Mouse (Mus musculus) heart, postnatal 36 days (tissue): Measurements from ENCODE around the gene Spc24. TPM values are rescaled to one million over a fixed set of nuclear protein-coding genes. Genes with fewer than 3 reads are reported as not detected.
"Not testable (repeated sequence)": the region's sequence is repeated elsewhere in the genome, so short reads cannot be mapped to it uniquely, and the experiment has no call there.

Experiments
- DNase-seq, 2 experiments: peaks; one replicate each; pipeline ENCODE4 v3.0.0; 2021 to 2022
- intact Hi-C: fragments of 180-260 bp; cut with DNase I; formaldehyde crosslinking; loops from one replicate; pipeline ENCODE4 v1.15.1; 2025
- total RNA-seq, 2 experiments: library from RNA; stranded (reverse); gene quantifications; 2 replicates each; pipeline ENCODE4 v1.2.3; 2021

The Spc24 gene
- total RNA-seq, 2 experiments from 2014 or later, result 4.4 to 4.6 TPM

DNA sequence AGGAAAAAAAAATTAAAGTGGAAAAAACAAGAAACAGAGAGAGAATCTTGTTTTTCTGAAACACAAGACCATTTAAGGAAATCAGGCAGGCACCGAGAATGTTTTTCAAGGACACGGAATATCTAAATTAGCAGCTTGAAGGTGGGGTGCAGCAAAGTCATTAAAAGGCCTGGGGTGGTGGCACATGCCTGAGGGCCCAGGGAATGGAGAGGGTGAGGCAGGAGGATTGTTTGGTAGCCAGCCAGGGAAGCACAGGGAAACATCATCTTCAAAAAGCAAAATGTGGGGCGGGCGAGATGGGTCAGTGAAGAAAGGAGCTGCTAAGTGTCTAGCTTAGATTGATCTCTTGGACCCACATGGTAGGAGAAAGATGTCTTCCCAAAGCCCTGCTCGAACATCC lies 27.6 kb upstream of the Spc24 start:
- intact Hi-C loops, result loop anchor here (2.0 kb wide), 1 partner anchor 17 kb away; no protein-coding TSS in a partner anchor
- no peak for DNase-seq

DNA sequence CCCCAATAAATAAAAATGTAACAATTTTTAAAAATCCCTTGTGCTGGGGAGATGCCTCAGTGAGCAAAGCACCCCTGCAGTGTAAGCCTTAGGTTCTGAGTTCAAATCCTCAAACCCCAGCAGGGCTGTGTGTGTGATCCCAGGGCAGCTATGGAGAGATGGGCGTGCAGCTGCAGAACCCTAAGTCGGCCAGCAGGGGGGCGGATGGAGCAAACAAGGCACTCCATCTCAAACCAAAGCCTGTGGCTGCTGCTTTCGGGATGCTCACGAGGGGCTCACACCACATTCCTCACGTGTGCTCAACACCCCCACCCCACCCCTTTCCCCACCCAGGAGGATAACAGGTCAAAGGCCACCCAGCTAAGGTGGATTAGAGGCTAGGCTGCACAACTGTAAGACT lies 26.8 kb upstream of the Spc24 start:
- intact Hi-C loops, result loop anchor here (2.0 kb wide), 1 partner anchor 18 kb away; no protein-coding TSS in a partner anchor
- peak; percentile 75 to 78 for DNase-seq

DNA sequence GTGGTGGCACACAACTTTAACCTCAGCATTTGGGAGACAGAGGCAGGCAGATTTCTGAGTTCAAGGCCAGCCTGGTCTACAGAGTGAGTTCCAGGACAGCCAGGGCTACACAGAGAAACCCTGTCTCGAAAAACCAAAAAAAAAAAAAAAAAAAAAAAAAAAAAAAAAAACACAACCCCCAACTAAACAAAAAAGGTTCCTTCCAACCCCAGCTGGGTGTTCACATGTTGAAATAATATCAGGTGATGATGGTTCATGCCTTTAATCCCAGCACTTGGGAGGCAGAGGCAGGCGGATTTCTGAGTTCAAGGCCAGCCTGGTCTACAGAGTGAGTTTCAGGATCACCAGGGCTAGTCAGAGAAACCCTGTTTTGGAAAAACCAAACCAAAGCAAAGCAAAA lies 26.2 kb upstream of the Spc24 start:
- DNase-seq, result not testable (repeated sequence)
- intact Hi-C loops, result loop anchor here (2.0 kb wide), 1 partner anchor 18 kb away; no protein-coding TSS in a partner anchor

DNA sequence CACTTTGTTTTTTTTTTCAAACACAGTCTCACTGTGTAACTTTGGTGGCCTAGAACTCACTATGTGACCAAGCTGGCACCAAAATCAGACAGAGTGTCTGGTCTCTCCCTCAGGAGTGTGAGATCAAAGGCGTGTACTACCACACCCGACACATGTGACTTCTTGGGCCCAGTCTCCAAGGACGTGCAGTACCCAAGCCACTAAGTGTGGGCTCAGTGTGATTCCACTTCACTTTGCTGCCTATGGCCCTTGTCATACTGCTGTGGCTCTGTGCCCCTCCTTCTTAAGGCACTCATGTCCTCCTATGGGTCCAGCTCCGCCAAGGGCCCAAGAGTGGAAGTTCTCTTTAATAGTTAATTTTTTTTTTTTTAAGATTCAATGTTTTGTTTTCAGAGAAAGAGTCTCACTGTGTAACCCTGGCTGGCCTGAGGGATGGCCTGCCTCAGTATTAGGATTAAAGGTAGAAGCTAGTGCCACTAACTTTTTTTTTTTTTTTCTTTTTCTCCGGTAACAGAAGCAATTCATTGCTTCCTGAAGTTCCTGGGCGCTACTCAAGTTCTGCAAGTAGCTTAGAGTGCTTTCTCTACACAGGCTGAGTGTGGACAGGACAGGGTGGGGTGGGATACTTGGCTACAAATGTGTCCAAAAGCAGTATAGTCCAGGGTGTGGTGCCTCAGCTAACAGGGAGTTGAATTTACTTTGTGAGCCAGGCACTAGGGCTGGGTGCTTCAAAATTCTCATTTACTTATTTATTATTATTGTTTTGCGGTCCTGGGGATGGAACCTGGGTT lies 24.6 kb upstream of the Spc24 start:
- no peak for DNase-seq
- intact Hi-C loops, result no loop called here

DNA sequence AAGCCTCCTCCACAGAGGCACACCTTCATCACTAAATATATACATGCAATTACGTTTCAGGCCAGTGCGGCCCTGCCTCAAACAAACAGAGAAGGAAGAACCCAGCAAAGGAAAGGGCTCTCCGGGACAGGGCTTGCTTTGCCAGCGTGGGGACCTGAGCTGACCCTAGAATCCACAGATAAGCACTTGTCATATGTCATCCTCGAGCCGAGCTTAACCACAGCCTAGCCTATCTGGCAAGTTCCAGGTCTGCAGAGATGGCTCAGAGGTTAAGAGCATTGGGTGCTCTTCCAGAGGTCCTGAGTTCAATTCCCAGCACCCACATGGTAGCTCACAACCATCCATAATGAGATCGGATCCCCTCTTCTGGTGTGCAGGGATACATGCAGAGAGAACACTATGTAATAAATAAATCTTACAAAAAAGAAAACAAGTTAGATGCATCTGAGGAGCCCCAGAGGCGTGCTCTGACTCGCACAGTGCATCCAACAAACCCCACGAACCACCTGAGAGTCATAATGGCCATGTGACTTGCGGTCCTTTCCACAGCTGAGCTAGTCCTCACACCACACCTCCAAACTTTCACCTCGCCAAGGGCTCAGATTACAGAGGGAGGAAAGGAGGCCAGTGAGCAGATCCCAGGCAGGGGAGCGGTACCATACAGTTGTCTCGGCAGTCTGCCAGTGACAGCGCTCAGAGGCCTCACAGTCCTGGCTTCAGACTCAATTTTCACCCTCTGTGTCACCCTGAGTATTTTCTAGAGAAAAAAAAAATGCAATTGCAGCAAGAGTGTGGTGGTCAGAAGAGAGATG lies 21.8 kb upstream of the Spc24 start:
- no peak for DNase-seq
- intact Hi-C loops, result no loop called here

DNA sequence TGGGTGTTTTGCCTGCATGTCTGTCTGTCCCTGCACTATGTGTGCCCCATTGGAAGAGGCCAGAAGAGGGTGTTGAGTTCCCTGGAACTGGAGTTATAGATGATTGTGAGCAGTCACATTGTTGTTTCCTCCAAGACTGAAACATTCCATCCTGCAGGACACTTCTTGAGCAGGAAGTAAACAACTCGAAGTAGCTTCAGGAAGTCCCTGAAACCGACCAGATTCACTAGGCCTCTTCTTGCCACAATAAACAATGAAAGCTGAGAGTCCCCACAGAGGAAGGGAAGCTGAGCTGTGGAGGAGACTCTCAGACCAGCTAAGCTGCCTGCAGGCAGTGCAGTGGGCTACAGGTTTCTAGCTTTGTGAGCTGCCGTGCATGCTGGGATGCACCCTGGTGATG lies 17.6 kb upstream of the Spc24 start:
- intact Hi-C loops, result no loop called here
- DNase-seq, result no peak

DNA sequence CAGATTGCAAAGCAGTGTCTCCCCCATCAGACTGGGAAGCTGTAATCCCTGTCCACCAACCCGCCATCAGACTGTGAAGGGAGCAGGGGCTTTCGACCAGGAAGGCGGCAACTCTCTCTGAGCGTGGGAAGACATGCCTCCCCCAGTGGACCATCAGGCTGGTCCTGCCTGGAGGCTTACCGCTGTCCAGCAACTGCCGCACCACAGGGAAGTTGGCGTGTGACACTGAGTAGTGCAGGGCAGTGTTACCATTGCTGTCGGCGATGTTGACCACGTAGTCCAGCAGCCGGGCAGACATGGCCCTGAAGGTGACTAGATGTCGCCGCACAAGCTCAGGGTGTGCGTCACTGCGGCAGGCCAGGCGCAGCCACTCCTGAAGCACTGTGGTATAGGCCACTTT lies 14.2 kb upstream of the Spc24 start:
- intact Hi-C loops, result no loop called here
- no peak for DNase-seq

DNA sequence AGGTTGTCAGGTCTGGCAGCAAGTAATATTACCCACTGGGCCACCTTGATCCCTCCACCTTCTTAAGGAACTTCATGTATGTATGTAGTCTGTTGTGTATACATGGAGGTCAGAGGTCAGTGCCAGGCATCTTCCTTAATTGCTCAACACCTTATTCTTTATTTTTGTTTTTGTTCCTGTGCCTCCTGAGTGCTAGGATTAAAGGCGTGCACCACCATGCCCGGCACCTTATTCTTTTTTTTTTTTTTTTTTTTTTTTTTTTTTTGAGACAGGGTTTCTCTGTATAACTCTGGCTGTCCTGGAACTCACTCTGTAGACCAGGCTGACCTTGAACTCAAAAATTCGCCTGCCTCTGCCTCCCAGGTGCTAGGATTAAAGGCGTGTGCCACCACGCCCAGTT lies 13.3 kb upstream of the Spc24 start:
- intact Hi-C loops, DNase-seq: not testable (repeated sequence)

DNA sequence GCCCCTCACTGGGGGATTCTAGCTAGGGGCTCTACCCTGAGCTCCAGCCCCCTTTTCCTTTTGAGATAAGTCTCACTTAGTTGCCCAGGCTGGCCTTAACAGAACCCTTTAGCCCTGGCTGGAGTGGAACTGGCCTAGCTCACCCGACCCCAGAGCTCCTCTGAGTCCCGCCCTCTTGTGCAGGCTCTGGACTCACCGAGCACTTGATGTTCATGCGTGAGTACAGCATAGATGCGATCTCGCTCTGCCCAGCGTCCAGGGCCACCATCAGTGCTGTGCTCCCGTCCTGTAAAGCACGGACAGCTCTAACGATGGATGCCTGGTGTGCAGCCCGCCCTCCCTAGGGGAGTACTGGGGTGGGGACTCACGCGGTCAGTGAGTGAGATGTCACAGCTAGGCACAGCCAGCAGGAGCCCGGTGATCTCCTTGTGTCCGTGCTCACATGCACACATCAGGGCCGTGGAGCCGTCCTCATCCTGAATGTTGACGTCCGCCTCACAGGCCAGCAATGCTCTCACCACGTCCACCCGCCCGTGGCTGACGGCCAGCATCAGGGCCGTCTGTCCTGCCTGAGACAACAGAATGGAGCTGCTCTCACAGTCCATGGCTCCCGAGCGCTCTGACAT lies 9.6 kb upstream of the Spc24 start:
- intact Hi-C loops, result no loop called here
- DNase-seq, result peak in 1 of 2 experiments; percentile 53

DNA sequence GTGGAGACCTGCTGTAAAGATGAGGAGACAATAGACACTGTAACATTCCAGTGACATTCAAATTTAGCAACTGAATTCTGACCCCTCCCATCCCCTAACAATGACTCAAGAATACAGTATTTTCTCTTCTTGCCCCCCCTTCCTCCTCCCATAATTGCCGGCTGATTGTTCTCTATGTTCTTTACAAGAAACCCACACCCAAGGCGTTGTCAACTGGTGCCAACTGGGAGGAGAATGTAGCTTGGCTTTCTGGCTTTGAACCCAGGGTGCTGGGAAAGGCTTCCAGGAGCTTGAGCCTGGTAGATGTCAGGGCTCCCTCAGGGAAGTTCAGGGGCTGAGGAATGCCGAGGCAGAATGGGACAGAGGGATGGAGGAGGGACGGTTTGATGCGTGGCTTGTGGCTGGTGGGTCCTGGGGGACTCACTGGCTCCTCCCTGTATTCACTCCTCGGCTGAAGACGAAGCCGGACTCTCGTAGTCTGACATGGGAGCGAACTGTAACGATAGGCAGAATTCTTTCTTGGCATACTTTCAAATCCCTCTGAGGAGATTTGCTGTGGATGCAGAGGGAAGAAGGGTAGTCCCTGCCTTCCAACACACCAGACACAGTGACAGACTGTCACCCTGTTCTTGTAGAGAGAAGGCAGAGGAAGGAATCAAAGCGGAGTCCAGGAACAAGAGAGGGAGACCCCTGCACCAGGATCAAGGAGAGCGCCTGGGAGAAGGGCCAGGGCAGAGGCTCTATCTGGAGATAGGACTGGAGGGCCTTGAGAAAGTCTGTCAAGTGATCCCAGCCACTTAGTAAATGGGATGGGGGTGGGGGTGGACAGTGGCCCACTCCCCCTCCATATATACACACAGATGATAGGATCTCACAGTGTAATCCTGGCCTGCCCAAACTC lies 8.7 kb upstream of the Spc24 start:
- peak; percentile 49 to 69 for DNase-seq
- intact Hi-C loops, result no loop called here

DNA sequence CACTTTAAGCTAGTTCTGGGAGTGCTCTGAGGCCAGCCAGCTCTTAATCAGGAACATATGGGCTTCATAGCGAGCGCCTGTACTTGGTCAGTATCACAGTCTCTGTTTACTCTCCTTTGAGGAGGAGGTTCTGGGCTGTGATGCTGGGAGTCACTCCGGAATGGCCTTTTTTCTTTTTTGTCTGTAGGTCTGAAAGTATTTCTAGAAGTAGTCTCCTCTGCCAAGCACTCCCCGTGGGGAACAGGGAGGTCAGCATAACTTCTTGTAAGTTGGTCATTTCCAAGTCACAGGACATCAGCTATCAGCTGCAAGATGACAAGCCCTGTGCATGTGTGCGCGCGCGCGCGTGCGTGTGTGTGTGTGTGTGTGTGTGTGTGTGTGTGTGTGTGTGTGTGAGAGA lies 7.8 kb upstream of the Spc24 start:
- intact Hi-C loops, result no loop called here
- peak; percentile 60 to 64 for DNase-seq

DNA sequence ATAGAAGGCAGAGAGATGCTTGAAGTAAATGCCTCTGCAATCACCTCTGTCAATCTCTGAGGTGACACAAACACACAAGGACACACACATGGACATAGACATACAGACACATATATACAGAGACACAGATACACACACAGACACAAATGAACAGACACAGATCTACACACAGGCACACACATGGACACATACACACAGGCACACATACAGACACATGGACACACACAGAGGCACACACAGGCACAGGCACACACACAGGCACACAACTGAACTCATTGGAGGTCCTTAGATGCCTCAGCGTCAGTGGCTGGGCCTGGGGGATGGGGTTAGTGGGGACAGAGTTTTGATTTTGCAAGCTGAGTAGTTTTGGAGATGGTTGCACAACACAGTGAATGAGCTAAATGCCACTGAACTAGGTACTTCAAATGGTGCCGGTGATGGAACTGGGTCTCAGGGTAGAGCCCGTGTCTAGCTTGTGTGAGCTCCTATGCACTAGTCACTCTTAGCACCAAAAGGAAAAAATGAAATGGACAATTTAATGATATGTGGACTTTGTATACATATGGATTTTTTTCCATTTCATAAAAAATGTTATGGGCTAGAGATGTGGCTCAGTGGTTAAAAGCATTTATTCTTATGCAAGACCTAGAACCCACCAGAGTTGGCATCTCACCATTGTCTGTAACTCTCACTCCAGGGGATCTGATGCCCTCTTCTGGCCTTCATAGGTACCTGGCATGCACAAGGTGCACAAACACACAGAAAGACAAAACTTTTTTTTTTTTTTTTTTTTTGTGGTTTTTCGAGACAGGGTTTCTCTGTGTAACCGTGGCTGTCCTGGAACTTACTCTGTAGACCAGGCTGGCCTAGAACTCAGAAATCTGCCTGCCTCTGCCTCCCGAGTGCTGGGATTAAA lies 4.2 kb upstream of the Spc24 start:
- intact Hi-C loops, result loop anchor here (5.0 kb wide), 1 partner anchor 33 kb away; the partner anchor contains the start of gene Kank2

DNA sequence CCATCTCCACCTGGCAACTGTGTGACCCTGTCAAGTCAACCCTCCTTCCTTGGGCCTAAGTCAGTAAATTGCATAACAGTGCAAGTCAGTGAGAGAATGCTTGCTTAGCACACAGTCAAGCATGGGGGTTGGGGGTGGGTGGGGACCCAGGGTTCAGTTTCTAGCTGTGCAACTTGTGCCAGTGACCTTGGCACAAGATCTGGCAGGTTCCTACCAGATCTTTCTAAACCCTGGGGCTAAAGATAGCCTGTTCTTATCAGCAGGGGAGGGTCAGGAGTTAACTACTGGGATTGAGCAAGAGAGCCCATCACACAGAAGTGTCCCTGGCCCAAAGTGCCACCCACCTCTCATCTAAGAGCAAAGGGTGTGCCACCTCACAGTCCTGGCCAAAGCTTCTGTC lies 2.0 kb upstream of the Spc24 start:
- DNase-seq, result peak in 1 of 2 experiments; percentile 21
- intact Hi-C loops, result loop anchor here (5.0 kb wide), 1 partner anchor 35 kb away; the partner anchor contains the start of gene Kank2

More for the DNA sequence above, 4.2 kb upstream of the Spc24 start:
- DNase-seq, result no peak

DNA sequence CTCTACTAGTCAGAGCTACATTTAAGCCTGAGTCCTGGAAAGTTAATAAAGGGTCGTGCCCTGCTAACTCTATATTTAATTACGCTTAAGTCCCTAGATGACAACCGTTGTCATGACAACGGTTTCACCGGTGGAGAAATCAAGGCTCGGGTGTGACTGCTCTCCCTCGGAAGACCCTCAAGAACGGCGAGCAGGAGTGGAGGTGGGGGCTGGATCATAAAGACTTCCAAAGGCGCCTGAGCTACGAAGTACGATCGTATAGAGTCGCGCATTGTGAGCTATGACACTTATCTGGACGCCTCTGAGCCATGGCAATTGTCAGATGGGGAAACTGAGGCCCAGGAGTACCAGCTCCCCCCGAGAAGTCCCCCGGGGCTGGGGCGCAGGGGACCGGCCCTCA lies 385 bp downstream of the Spc24 start:
- intact Hi-C loops, result loop anchor here (5.0 kb wide), 1 partner anchor 38 kb away; the partner anchor contains the start of gene Kank2
- DNase-seq, result no peak

DNA sequence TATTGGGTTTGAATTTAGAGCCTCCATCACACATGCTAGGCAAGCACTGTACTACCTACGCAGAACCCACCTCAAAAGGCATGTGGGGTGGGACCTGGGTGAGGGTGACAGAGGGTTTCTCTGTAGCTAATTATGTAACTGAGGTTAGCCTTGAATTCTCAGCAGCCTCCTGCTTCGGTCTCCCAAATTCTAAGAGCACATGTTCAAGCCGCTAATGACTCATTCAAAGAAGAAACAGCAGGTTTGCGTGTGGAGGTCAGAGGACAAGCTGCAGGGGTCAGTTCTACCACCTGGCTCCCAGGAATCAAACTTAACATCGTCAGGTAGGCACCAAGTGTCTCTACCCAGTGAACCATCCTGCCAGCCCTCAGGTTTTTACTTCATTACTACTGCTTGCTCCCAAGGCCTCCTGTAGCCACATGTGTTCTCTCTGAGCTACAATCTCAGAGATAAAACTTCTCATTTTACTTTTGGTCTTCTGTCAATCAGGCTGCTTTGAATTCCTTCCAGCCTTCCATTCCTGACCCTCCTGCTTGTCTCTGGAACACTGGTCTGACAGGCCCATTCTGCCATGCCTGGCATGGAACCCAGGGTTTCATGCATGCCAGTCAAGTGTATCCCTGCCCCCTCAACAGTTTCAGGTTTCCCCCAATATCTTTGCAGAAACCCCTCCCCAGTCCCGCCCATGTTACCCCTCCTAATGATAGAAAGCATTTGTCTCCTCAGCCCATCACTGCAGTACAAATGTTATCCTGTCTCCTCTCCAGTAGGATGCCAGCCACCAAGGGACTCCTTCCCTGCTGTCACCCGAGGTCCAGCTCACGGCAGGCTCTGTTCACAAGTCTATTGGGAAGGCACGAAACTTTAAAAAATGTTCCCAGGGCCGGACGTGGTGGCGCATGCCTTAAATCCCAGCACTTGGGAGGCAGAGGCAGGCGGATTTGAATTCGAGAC lies 1.2 kb downstream of the Spc24 start:
- DNase-seq, result no peak
- intact Hi-C loops, result no loop called here

DNA sequence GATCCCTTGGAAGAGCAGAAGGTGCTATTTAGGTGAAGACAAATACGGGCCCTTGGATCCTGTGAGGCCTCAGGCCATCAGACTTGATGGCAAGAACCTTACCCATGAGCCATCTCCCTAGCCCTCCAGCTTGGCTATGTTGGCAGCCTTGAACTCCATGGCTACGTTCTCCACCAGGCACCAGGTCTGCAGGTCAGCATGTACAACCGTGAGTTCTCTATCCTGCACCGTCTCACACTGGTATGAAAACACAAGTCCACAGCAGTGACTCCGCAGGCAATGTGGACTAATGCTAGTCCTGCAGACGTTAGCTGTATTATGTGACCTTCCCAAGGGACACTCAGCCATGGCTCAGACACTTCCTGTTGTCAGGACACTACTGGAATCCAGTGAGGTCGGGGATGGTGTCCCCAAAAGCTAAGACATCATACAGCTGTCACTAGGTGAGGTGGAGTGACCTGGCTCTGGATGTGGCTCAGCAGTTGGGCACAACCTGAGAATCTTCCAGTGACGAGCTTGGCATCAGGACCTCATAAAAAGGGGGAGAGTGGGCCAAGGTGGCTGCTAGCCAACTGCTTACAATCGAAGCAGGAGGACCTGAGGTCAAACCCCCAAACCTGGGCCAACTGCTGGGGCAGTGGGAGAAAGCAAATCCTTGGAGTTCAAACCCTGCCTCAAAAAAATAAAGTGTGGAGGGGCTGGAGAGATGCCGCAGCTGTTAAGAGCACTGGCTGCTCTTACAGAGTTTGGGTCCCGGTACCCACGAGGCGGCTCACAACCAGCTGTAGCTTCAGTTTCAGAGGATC lies 5.4 kb downstream of the Spc24 start:
- DNase-seq, result peak in 1 of 2 experiments; percentile 37
- intact Hi-C loops, result loop anchor here (1.0 to 5.0 kb wide), 2 partner anchors 29 to 152 kb away; no protein-coding TSS in a partner anchor

DNA sequence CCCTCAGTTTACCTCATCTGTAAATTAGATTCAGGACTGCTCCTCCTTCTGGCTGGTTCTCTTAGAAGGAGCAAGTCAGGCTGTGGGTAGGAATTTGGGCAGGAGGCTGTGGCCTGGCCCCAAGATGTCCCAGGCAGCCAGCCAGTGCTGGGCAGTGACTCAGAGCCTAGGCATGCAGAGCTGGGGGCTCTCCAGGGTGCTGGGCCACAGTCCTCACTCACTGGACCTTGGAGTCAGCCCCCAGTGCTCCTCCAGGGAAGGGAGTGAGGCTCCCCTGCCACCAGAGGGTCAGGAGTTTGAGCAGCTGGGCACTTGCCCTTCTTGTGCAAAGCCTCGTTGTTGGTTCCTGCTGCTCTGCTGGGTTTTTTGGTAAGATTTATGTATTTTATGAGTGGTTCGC lies 6.1 kb downstream of the Spc24 start:
- intact Hi-C loops, result loop anchor here (1.0 to 5.0 kb wide), 2 partner anchors 29 to 152 kb away; no protein-coding TSS in a partner anchor
- peak; percentile 85 to 87 for DNase-seq
